Mouse (Mus musculus) gastrocnemius, postnatal 36 days (tissue): ENCODE measurements around the gene Rtp1. TPM values are rescaled to one million over a fixed set of nuclear protein-coding genes. Genes with fewer than 3 reads are reported as not detected.

Experiments used
- DNase-seq, 2 experiments: peaks; one replicate each; pipeline ENCODE4 v3.0.0; 2022
- intact Hi-C: fragments of 180-260 bp; cut with DNase I; formaldehyde crosslinking; loops from one replicate; pipeline ENCODE4 v1.15.1; 2025
- long read RNA-seq, 2 experiments: library from polyadenylated mRNA; stranded (forward); transcript quantifications; one replicate each; pipeline ENCODE4 v2.0.0; 2021
- total RNA-seq, 2 experiments: library from RNA; stranded (reverse); gene quantifications; 2 replicates each; pipeline ENCODE4 v1.2.3; 2021

Rtp1 gene
- not detected for total RNA-seq
- long read RNA-seq, experiment 1, result 0 reads
- long read RNA-seq, experiment 2, result 0 reads

DNA sequence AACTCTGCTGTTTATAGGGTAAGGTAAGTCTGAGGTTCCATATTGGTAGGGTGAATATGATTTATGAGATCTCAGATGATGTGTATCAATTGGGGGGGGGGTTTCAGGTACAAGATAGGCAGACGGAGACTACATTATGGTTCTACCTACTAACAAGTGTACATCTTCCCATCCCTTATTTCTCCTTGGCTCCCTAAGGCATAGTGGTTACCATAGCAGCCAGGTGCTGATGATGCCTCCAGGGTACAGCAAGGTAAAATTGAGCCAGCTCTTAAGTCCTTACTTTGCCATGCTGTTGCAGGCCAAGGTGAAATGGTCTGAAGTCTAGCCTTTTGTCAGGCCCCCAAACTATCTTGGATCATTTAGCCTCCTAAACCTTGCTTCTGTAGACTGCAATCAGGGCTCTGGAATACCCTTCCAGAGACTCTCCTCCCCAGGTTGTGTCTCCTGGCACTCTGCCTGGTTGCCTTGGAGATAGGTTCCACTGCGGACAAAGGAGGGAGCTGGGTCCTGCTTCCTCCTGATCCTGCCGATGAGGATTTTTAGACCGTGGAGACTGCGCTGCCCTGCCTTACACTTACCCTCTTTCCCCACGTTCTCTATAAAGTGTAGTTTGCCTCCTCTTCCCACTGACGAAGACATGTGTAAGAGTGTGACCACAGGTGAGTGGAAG lies at the start of gene Rtp1:
TSS of gene Rtp1 (plus strand) at position 487 of the 673 bp plus-strand sequence.
- DNase-seq, result no peak
- intact Hi-C loops, result no loop called here

DNA sequence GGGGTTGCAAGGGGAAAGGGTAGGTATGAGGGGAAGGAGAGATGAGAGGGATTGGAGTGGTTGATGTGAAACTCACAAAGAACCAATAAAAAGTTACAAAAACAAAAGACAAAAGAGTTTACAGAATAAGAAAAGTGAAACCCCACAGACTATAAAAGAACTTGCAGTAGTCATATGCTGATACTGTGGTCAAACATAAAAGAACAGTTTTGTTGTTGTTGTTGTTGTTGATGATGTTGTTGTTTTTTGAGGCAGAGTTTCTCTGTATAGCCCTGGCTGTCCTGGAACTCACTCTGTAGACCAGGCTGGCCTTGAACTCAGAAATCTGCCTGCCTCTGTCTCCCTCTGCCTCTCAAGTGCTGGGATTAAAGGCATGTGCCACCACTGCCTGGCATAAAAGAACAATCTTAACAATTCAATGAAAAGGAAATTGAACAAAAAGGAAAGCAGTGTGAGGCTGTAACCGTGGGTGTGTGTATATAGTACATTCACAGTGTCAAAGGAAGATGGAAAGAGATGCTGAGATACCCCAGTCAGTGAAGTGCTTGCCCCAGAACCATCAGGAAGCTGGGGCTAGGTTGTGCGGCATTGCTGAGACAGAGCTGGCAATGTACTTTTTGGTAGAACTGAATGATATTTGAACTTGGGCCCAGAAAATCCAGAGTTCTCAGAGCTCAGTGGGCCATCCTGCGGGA lies 49.2 kb upstream of the Rtp1 start:
- intact Hi-C loops, result no loop called here
- no peak for DNase-seq

DNA sequence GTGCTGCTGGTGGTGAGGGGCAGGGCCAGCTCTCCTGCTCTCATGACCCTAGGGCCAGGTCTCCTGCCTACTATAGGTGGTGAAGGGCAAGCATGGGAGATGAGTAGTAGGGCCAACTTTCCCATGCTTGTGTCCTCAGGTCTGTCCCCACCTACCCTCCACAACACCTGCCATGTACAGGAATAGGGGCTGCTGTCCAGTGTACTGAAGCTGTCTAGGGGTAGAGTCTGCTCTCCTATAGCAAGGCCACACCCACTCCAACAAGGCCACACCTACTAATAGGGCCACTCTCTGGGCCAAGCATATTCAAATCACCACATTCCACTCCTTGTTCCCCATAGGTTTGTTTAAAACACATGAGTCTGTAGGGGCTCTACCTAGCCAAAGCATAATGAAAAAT lies 44.6 kb upstream of the Rtp1 start:
- DNase-seq, result no peak
- intact Hi-C loops, result no loop called here

DNA sequence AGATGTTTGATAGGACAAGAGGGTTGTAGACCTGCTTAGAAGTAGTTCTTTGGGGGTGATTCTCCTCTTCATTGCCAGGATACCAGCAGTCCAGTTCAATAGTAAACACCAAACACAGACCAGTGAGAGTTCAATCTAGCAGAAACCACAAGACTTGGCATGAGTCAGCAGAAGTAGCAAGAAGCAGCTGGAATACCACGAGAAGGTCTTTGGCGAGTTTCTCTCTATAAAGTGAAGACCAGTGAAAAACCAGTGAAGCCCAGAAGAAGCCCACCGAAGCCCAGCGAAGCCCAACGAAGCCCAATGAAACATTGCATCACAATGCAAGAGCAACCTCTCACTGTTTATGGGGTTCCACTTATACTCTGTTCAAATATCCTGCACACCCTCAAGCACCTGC lies 31.0 kb upstream of the Rtp1 start:
- intact Hi-C loops, result no loop called here
- DNase-seq, result no peak

GRCm38 (mm10) chr16:23401463-23401862 lies 27.5 kb upstream of the Rtp1 start:
- intact Hi-C loops, result loop anchor here (5.0 kb wide), 1 partner anchor 249 kb away; no protein-coding TSS in a partner anchor
- DNase-seq, result no peak

DNA sequence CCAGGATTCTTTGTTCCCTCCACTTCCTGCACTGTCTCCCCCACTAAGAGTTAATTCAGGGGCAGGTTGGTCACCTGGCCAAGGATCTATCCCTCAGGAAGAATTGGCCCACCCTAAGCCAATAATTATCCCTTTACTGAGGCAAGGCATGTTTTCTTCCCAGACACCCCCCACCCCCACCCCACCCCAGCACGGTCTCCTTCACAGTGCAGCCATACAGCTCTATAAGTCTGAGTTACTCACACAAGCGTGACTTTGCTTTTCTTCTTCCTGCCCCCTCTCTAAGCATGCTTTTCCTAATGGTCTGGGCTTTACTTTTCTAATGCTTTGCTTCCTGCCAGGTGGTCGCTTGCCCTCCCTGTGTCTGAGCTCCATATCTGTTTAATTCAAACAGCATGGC lies 27.0 kb upstream of the Rtp1 start:
- no peak for DNase-seq
- intact Hi-C loops, result loop anchor here (5.0 kb wide), 1 partner anchor 250 kb away; no protein-coding TSS in a partner anchor

DNA sequence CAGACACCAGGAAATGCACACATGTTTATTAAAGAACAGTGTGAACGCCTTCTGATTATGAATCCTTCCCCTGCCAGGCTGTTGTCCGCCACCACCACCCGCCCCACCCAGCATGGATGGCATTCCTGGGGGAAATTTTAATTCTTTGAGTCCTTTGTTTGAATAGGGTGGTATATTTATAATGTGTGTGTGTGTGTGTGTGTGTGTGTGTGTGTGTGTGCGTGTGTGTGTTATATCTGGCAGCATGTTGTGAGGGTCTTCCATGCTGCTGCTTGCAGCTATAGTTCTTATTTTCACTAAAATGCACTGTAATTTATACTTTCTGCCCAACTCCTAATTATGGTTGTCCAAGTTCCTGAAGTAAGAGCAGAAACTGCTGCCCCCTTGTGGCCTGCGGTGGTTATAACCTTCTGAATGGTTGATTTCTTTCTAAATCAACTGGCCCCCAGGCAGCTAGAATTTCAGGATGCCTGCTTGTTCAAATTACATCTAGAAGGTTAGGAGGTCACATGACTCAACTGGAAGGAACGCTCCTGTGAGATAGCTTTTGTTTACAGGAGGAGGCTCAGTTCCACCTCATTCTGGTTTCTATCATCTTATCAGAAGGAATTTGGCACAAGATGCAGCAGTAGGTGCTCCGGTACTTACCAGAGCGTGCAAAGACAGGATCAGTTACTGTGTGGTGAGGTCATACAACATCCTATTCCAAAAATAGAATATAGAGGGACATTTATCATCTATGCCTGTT lies 25.8 kb upstream of the Rtp1 start:
- peak; percentile 55 to 63 for DNase-seq
- intact Hi-C loops, result loop anchor here (5.0 kb wide), 1 partner anchor 251 kb away; no protein-coding TSS in a partner anchor

- intact Hi-C loops, result no loop called here
- no peak for DNase-seq
These were observed 16.0 kb upstream of the Rtp1 start for GRCm38 (mm10) chr16:23412930-23413329.

DNA sequence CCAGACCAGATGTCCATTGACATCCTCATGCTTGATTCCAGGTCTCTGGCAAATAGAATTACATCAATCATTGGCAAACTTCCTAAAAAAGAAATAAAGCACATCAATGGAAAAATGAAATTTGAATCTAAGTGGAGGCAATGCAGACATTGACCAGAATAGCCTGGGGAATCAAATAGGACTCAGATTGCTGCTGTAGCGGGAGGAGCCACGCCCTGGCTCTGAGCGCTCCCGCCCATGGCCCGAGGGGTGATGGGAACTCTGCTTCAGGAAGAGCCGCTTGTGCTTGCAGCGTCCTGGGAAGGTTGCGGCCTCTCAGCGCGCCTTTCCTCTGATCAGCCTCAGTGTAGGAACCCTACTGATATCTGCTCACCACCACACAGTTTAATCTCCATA lies 12.7 kb upstream of the Rtp1 start:
- intact Hi-C loops, result no loop called here
- peak; percentile 12 to 29 for DNase-seq

GRCm38 (mm10) chr16:23416657-23417293 lies 12.2 kb upstream of the Rtp1 start:
- intact Hi-C loops, result no loop called here
- DNase-seq, result no peak

DNA sequence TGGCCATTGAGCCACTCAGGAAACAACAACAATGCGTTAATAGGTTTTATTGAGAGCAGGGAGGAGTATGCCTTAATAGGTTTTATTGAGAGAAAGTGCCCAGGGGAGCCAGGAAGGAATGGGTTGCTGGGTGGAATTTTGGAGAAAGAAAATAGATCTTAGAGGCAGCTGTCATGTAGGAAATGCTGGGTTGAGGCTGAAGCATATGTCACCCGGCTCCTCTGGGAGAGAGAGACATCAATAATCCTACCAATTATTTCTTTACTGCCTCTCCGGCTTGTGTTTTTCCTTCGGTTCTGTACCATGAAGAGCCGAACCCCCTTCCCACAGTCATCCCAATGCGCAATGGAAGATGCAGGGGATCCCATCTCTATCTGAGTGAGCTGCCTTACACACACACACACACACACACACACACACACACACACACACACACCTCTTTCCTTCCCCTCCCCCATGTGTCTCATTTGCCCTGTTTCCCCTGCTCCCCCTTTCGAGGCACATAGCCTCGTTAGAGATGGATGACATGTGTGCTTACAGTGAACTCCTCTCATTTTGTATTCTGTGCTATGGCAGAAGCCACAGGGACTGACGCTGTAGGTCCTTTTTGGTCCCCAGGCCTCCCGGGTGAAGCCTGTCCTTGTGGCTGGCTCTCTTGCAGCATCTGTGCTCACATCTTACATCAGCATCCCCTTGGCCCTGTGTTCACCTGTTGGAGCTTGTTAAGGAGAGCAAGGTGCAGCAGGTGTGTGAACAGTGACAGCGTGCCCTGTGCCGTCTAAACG lies 11.3 kb upstream of the Rtp1 start:
- no peak for DNase-seq
- intact Hi-C loops, result no loop called here

GRCm38 (mm10) chr16:23419565-23420085 lies 9.3 kb upstream of the Rtp1 start:
- DNase-seq, result no peak
- intact Hi-C loops, result no loop called here

GRCm38 (mm10) chr16:23423825-23424224 lies 5.1 kb upstream of the Rtp1 start:
- intact Hi-C loops, result no loop called here
- no peak for DNase-seq

GRCm38 (mm10) chr16:23427701-23428100 lies 1.2 kb upstream of the Rtp1 start:
- intact Hi-C loops, result no loop called here
- DNase-seq, result peak in 1 of 2 experiments; percentile 8

- no peak for DNase-seq
- intact Hi-C loops, result no loop called here
These were observed 1.1 kb downstream of the Rtp1 start for GRCm38 (mm10) chr16:23429991-23430390.

GRCm38 (mm10) chr16:23437404-23438166 lies 8.7 kb downstream of the Rtp1 start:
- intact Hi-C loops, result no loop called here
- DNase-seq, result no peak

DNA sequence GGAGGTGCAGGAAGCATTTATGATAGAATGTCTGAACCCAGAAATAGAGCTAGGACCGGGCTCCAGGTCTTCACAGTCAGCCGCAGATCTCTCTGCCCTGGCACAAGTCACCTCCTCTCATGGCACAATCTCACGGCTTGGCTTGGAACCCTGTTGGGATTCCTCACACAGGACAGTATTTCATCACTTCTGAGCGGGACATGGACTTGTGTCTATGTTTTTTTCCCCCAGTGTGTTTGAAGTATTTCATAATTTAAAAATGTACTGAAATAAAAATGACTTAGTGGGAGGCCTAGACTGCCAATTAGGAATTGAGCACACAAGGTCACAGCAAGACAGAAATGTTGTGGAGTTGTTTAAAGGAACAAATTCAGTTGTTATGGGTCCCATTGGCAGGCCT lies 15.3 kb downstream of the Rtp1 start:
- DNase-seq, result no peak
- intact Hi-C loops, result no loop called here

DNA sequence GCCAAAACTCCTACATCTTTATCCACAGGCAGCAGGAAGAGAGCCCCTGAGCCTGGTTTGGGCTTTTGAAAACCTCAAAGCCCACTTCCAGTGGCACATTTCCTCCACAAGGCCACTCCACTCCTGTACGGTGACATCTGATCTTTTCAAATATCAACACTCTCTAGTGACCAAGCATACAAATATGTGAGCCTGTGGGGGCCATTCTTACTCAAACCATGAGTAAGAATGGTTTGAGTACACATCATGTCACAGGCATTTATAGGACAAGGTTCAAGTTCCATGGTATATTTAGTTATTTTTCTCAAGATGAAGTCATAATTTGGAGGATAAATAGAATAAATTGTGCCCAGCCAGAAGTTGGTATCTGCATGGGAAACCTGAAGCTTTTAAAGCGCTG lies 21.0 kb downstream of the Rtp1 start:
- intact Hi-C loops, result no loop called here
- DNase-seq, result no peak

GRCm38 (mm10) chr16:23450816-23451215 lies 21.9 kb downstream of the Rtp1 start:
- intact Hi-C loops, result no loop called here
- DNase-seq, result no peak
